Mouse (Mus musculus) forebrain, embryonic 12.5 days (tissue): Measurements from ENCODE around the gene Znrd1as. TPM values are rescaled to one million over a fixed set of nuclear protein-coding genes. Genes with fewer than 3 reads are reported as not detected.
A peak's percentile ranks its signal among the peaks of the same experiment; 100 is the strongest.
"Not testable (repeated sequence)": the region's sequence is repeated elsewhere in the genome, so short reads cannot be mapped to it uniquely, and the experiment has no call there.

Source experiments
- ATAC-seq: fragments of 200-750 bp; cut with Nextera tagmentation; 2 replicates; pipeline ENCODE4 v1.8.0; 2017; ENCODE audit warnings: moderate TSS enrichment; ENCODE audit not compliant: low FRiP score
- H3K27ac ChIP-seq: fragments of 300-500 bp; sonication (generic); 2 replicates; pipeline ENCODE4 v1.5.1; 2016; ENCODE audit warnings: mild to moderate bottlenecking
- H3K27me3 ChIP-seq: fragments of 300-500 bp; sonication (generic); 2 replicates; pipeline ENCODE4 v1.6.1; 2016; ENCODE audit warnings: mild to moderate bottlenecking
- H3K36me3 ChIP-seq: fragments of 300-500 bp; sonication (generic); replicated peaks from 2 replicates; pipeline ENCODE4 v1.6.1; 2016; ENCODE audit warnings: mild to moderate bottlenecking
- H3K4me1 ChIP-seq: fragments of 300-500 bp; sonication (generic); 2 replicates; pipeline ENCODE4 v1.6.1; 2016
- H3K4me2 ChIP-seq: fragments of 300-500 bp; sonication (generic); 2 replicates; pipeline ENCODE4 v1.6.1; 2016; ENCODE audit warnings: mild to moderate bottlenecking, moderate library complexity
- H3K4me3 ChIP-seq: fragments of 300-500 bp; sonication (generic); replicated peaks from 2 replicates; pipeline ENCODE4 v1.5.1; 2016; ENCODE audit warnings: mild to moderate bottlenecking
- H3K9ac ChIP-seq: fragments of 300-500 bp; sonication (generic); 2 replicates; pipeline ENCODE4 v1.6.1; 2016; ENCODE audit warnings: mild to moderate bottlenecking
- H3K9me3 ChIP-seq: fragments of 300-500 bp; sonication (generic); 2 replicates; pipeline ENCODE4 v1.6.1; 2016
- WGBS: fragments of 180-500 bp; shearing (Covaris S2); methylation state at CpG from one replicate; pipeline ENCODE4 v1.1.7; 2016; 5-methylcytosine and 5-hydroxymethylcytosine counted together
- polyA plus RNA-seq: library from polyadenylated mRNA; unstranded; fragments of >200 nt; fragmentation: Nextera tagmentation; extraction: Ambion mirVana; gene quantifications from 2 replicates; pipeline ENCODE4 v1.2.1, GENCODE M21; 2016

Znrd1as gene
- polyA plus RNA-seq, 1 experiment from 2014 or later: 7.1 TPM

DNA sequence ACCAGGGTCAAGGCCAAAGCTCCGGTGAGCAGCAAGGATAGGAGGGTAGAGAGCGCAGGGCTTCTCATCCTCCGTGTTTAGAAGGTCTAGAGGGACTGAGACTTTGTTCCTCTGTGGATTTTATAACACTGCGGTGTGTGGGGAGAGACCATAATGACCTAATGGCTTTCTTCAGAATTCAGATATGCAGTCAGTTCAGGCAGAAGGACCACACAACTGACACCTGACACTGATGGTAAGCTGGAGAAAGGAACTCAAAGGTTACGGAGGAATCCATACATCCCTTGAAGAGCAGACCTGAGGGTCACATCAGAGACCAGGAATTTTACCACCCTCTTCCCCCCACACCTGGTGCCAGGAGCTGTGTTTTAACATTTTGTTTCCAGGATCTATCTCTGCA, 31.0 kb downstream of the Znrd1as start, which contains the start of gene H2-M5:
Gene H2-M5, minus strand, starts transcription at position 101 of the 400 bp plus-strand sequence.
- Histone ChIP-seq H3K4me1 (no peaks in the 10 kb centered on the region), H3K9ac (no peak within 1 kb of the TSS), H3K27ac (no peak within 1 kb of the TSS), H3K9me3 (no peaks in the 10 kb centered on the region), H3K4me2 (peak within 1 kb of the TSS; percentile 10; the same call in 1 of the 2 replicates), H3K27me3 (peaks cover 28% of the 10 kb centered on the region), H3K36me3 (no peaks in the 10 kb centered on the region), H3K4me3 (0 out of 2 replicates have a peak within 1 kb of the TSS, but pooled peaks have one; percentile 1)
- WGBS: 22% methylated on average over 5 of the region's 5 CpGs
- no peak for ATAC-seq

DNA sequence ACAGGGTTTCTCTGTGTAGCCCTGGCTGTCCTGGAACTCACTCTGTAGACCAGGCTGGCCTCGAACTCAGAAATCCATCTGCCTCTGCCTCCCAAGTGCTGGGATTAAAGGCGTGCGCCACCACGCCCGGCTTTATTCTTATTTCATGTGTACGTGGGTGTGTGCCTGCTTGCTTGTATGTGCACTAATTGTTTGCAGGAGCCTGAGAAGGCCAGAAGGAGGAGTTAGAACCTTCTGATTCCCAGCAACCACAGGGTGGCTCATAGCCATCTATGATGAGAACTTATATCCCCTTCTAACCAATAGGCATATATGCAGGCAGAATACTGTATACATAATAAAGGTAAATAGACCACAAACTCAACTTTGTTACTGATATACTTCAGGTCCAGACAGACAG, 32.2 kb downstream of the Znrd1as start:
- H3K4me1 ChIP-seq, H3K4me2 ChIP-seq, H3K36me3 ChIP-seq, H3K9me3 ChIP-seq, H3K27ac ChIP-seq, H3K9ac ChIP-seq, ATAC-seq, H3K4me3 ChIP-seq: not testable (repeated sequence)
- H3K27me3 ChIP-seq: peaks cover 28% of the 10 kb centered on the region
- 91% methylated on average over 6 of the region's 6 CpGs for WGBS

DNA sequence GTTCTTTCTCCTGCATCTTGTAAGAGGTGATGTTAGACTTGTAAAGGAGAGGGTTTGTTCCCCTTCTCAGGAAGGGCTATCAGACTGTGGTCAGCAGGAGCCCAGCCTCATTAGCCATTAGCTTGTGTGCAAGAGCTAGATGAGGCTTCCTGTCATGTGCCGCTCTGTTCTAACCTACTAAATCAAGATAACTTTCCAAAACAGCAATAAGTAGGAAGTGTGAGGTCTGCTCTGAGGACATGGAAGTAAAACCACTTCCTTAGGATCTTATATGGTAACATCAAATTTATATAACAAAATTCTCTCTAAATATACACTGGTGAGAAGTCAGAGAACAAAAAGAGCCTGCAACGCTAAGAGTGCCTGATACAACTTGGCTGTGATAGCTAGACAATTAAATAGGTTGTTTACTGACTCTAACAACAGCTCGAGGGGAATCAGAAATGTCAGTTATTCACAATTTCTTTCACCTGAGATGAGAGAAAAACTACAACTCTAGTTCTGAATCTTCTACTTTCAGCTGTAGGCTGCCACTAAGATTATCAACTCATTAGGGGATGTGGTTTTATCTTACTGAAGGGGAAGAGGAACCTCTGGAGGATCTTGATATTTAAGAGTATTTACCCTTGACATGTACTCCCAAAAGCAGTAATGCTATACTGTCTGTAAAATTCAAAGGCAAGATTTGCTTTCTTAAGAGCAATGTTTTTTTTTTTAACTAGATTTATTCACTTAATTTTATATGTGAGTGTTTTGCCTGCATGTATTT, 34.1 kb downstream of the Znrd1as start:
- Histone ChIP-seq H3K27me3 (peaks cover 24% of the 10 kb centered on the region), H3K4me2 (no peak overlapping the region), H3K4me1 (no peaks in the 10 kb centered on the region), H3K27ac (no peak overlapping the region), H3K4me3 (no peak overlapping the region), H3K36me3 (no peaks in the 10 kb centered on the region), H3K9me3 (no peaks in the 10 kb centered on the region), H3K9ac (no peak overlapping the region)
- no peak for ATAC-seq
- WGBS: 81% methylated on average over 3 of the region's 3 CpGs

DNA sequence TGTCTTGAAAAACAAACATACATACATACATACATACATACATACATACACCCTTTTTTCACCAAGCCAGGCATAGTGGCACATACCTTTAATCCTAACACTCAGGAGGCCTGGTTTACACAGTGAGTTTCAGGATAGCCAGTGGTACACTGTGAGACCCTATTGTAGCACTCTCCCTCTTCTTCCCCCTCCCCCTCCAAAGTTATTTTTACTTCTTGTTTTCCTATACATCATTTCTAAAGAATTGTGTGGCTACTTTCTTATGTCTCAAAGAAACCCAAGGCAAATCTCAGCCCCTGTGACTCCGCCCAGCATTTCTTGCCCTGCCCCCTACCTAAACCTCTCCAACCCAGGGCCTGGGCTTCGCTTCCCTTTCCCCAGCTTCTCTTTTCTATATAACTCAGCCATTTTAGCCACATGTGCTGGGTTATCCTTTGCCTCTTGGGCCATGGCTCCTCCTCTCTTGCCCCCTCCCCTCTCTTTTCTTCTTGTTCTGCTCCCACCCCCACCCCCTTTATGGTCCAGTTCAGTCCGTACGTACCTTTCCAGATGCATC, 35.5 kb downstream of the Znrd1as start:
- WGBS: 86% methylated on average over 4 of the region's 4 CpGs

DNA sequence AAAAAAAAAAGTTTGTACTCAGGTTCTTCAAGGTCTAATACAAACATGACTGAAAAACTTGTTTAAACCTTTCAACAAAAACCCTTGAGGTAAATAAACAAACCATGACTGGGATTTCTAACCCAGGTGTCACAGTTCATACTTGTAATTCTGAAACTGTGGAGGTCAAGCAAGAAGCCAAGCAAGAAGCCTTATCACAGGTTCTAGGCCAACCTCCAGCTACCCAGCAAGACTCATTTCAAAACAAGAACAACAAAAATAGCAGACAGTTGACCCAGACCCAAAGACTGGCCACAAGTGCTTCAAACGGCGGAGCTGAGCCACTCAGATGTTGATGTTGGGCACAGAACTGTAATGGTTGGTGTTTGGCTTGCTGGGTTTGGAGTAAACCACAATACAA, 36.1 kb downstream of the Znrd1as start:
- Histone ChIP-seq H3K27me3 (peaks cover 3% of the 10 kb centered on the region), H3K4me3 (no peak overlapping the region), H3K4me2 (no peak overlapping the region), H3K4me1 (no peaks in the 10 kb centered on the region), H3K36me3 (no peaks in the 10 kb centered on the region), H3K9me3 (no peaks in the 10 kb centered on the region), H3K27ac (no peak overlapping the region), H3K9ac (no peak overlapping the region)
- 91% methylated on average over 2 of the region's 2 CpGs for WGBS
- ATAC-seq: no peak

More for the DNA sequence above, 35.5 kb downstream of the Znrd1as start:
- H3K9ac ChIP-seq: no peak overlapping the region
- no peaks in the 10 kb centered on the region for H3K4me1 ChIP-seq
- no peaks in the 10 kb centered on the region for H3K36me3 ChIP-seq
- H3K27me3 ChIP-seq: peaks cover 10% of the 10 kb centered on the region
- no peaks in the 10 kb centered on the region for H3K9me3 ChIP-seq
- no peak for ATAC-seq
- H3K4me2 ChIP-seq: no peak overlapping the region
- no peak overlapping the region for H3K27ac ChIP-seq
- no peak overlapping the region for H3K4me3 ChIP-seq

DNA sequence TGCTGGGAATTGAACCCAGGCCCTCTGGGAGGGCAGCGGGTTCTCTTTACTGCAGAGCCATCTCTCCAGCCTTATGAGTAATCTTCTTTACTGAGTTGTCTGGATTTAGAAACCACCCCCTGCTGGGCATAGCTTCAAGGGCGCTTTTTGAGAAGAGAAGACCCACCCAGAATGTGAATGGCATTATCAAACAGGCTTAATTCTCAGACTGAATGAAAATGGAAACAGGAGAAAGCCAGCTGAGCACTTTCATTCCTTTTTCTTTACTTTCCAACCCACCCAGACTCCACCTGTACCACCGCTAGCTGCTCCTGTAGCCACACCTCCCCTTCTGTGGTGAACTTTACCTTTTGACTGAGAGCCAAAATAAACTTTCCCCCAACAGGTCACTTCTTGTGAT, 37.1 kb downstream of the Znrd1as start:
- H3K27me3 ChIP-seq: no peaks in the 10 kb centered on the region; the same call in 1 of the 2 replicates
- 51% methylated on average over 3 of the region's 3 CpGs for WGBS
- no peak overlapping the region for H3K9ac ChIP-seq
- no peaks in the 10 kb centered on the region for H3K9me3 ChIP-seq
- no peaks in the 10 kb centered on the region for H3K4me1 ChIP-seq
- H3K4me3 ChIP-seq: no peak overlapping the region
- H3K4me2 ChIP-seq: no peak overlapping the region
- ATAC-seq: no peak
- H3K27ac ChIP-seq: no peak overlapping the region
- no peaks in the 10 kb centered on the region for H3K36me3 ChIP-seq

DNA sequence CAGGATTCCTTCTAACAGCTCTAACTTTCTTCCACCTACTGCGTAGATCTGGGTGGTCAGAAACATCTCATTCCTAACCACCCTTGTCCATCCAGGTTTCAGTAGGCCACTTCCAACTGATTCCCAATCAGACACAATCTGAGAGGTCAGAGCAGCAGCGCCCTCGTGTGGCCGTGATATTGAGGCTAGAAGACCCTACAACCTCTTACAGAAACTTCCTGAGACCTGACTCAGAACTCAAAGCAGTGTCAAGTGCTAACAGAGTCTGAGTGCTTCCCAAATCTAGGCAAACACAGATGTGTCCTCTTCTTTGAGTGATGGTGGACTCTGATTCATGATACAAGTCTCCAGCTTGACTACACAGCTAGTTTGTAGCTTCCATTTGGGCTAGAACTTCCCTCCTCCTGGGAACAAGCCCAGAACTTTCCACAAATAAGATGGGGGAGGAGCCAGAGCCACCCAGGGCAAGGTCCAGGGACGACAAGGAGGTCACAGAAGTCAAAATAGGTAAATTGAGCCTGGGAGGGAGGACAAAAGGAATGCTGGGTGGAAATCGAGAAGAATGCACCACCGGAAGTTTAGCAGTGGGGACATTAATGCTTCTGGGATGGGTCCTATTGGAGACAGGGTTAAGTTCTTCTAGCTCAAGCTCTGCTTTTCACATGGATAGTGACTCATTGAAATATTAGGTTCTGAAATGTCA, 38.8 kb downstream of the Znrd1as start:
- no peak overlapping the region for H3K4me2 ChIP-seq
- no peak overlapping the region for H3K9ac ChIP-seq
- H3K4me1 ChIP-seq: no peaks in the 10 kb centered on the region
- H3K27me3 ChIP-seq: no peaks in the 10 kb centered on the region; the same call in 1 of the 2 replicates
- 31% methylated on average over 7 of the region's 7 CpGs for WGBS
- H3K36me3 ChIP-seq: no peaks in the 10 kb centered on the region
- ATAC-seq: no peak
- H3K4me3 ChIP-seq: no peak overlapping the region
- H3K9me3 ChIP-seq: no peaks in the 10 kb centered on the region
- H3K27ac ChIP-seq: no peak overlapping the region

DNA sequence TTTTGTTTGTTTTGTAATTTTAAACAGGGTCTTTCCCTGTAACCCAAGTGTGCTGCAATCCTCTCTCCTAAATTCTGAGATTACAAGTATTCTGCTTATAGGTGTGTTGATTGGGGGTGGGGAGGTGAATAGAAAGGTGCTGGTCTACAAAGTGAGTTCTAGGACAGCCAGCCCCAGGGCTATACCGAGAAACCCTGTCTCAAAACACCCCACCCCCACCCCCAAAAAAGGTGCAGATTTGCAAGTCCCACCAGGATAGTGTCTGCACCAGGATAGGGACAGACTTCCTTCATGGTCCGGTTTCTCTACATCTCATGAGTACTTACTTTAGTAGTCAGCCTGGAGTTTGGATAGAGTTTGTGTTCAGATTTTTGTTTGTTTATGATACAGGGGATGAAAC, 40.1 kb downstream of the Znrd1as start:
- 82% methylated on average over 2 of the region's 2 CpGs for WGBS
- no peak overlapping the region for H3K4me2 ChIP-seq
- no peak overlapping the region for H3K9ac ChIP-seq
- H3K9me3 ChIP-seq: no peaks in the 10 kb centered on the region
- no peaks in the 10 kb centered on the region; the same call in 1 of the 2 replicates for H3K27me3 ChIP-seq
- no peaks in the 10 kb centered on the region for H3K36me3 ChIP-seq
- ATAC-seq: no peak
- H3K4me1 ChIP-seq: 0 out of 2 replicates have a peak, but pooled peaks cover 6% of the 10 kb centered on the region
- no peak overlapping the region for H3K4me3 ChIP-seq
- H3K27ac ChIP-seq: no peak overlapping the region

DNA sequence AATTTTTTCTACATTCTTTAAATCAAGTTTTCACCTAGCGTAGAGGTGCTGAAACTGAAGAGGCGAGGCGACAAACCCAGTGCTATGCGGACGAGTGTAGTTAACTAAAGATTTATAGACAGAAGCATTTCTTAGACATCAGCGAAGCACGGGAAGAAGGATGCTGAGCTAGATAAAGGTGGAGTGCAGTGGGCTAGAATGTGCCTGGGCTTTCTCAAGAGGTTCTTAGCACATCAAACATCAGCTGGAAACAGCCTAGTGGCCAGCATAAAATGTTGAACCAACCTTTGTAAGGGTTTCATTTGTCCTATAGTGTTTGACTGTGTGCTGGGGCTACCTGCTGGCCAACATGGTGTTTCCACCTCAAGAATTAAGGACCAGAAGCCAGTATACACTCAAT, 42.5 kb downstream of the Znrd1as start, which contains the start of gene Zfp57:
Gene Zfp57, plus strand, starts transcription at position 301 of the 400 bp plus-strand sequence.
- Histone ChIP-seq H3K36me3 (peaks cover 15% of the 10 kb centered on the region), H3K4me2 (peak within 1 kb of the TSS; percentile 67), H3K4me1 (peaks cover 13% of the 10 kb centered on the region), H3K27ac (no peak within 1 kb of the TSS), H3K9ac (peak within 1 kb of the TSS; percentile 91), H3K4me3 (peak within 1 kb of the TSS; percentile 79), H3K27me3 (no peaks in the 10 kb centered on the region; the same call in 1 of the 2 replicates), H3K9me3 (no peaks in the 10 kb centered on the region)
- 94% methylated on average over 7 of the region's 7 CpGs for WGBS
- no peak for ATAC-seq

DNA sequence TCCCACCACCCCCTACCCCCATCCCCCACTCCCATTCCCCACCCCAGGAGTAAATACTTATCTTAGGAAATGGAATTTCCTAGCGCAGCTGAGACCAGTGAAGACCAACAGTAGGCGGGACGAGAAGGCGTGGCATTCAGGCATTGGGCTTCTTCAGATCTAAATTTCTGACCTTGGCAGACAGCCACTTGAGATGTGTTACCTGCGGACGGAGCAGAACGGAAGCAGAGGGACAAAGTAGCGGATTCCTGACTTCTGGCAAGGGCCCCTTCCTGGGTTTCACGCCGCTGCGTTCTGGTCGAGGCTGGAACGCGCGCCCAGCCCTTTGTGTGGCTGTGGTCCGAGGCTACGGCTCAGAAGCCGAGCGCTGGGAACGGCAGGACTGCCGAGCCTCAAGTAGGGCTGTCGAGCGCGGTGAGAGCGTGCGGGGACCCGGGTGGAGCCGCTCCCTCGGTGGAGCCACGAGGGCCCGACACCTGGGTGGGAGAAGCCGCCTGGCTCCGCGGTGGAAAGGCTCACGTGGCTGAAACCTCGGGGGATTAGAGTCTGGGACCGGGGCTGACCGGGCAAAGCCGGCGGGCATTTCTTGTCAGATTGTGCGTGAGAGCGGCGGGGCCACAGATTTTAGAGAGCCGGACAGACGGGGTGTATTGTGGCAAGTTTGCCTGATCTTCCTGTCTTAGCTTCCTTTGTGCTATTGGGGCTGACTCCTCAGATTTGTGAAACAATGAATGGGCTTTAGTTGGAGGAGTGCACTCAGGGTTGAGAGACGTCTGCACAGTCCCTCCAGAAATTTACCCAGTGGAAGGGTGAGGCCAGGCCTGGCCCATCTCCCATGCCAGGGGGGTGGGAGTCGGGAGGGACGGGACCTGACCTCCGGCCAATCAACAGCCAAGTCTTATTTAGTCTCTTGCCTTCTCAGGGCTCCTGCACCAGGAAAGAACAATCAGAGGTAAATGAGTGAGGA, 44.3 kb downstream of the Znrd1as start:
- under 1% methylated on average over 49 of the region's 49 CpGs for WGBS

DNA sequence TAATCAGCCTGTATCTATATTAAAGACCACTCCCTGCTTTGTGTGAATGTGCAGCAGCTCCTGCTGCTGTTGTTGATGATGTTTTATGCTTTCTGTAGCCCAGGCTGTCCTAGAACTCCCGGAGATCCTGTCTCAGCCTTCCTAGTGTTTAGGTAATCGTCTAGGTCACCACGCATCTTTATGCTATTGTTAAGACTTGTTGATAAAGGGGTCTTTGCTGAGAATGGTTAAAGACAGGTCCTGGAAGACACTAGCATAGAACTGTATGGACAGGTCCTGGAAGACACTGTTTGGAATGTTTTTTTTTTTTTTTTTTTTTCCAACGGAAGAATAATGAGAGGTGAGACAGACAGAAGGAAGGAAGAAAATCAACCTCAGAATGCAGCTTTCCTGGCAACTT, 45.0 kb downstream of the Znrd1as start:
- Histone ChIP-seq H3K27ac (peak overlapping the region; percentile 94), H3K27me3 (no peaks in the 10 kb centered on the region; the same call in 1 of the 2 replicates), H3K9me3 (no peaks in the 10 kb centered on the region), H3K4me3 (peak overlapping the region; percentile 79), H3K4me2 (peak overlapping the region; percentile 67), H3K9ac (peak overlapping the region; percentile 91), H3K36me3 (peaks cover 38% of the 10 kb centered on the region), H3K4me1 (peaks cover 13% of the 10 kb centered on the region)
- ATAC-seq: no peak; the same call in 1 of the 2 replicates
- 30% methylated on average over 4 of the region's 4 CpGs for WGBS

More for the DNA sequence above, 44.3 kb downstream of the Znrd1as start:
- H3K27me3 ChIP-seq: no peaks in the 10 kb centered on the region; the same call in 1 of the 2 replicates
- H3K9me3 ChIP-seq: no peaks in the 10 kb centered on the region
- H3K9ac ChIP-seq: peak overlapping the region; percentile 91
- H3K27ac ChIP-seq: peak overlapping the region; percentile 94
- ATAC-seq: peak; percentile 89
- peak overlapping the region; percentile 79 for H3K4me3 ChIP-seq
- H3K36me3 ChIP-seq: peaks cover 31% of the 10 kb centered on the region
- peak overlapping the region; percentile 67 for H3K4me2 ChIP-seq
- peaks cover 13% of the 10 kb centered on the region for H3K4me1 ChIP-seq
